Mouse (Mus musculus) left cerebral cortex, postnatal 4 days (tissue): ENCODE data around the gene Gse1. TPM values are rescaled to one million over a fixed set of nuclear protein-coding genes. Genes with fewer than 3 reads are reported as not detected.

Source experiments
- DNase-seq: peaks from one replicate; pipeline ENCODE4 v3.0.0-alpha.2; 2022
- intact Hi-C: fragments of 180-260 bp; cut with DNase I; formaldehyde crosslinking; loops from one replicate; pipeline ENCODE4 v1.15.1; 2025
- total RNA-seq, 2 experiments: library from RNA; stranded (reverse); gene quantifications; 2 replicates each; pipeline ENCODE4 v1.2.3; 2021

The Gse1 gene
- total RNA-seq, 2 experiments from 2014 or later: 57.4 to 59.3 TPM

GRCm38 (mm10) chr8:120208113-120208512 is 20.1 kb upstream of the Gse1 start:
- intact Hi-C loops: no loop called here

GRCm38 (mm10) chr8:120211345-120211744 is 16.9 kb upstream of the Gse1 start:
- DNase-seq: no peak
- intact Hi-C loops: no loop called here

More at GRCm38 (mm10) chr8:120208113-120208512, 20.1 kb upstream of the Gse1 start:
- no peak for DNase-seq

- DNase-seq: no peak
- intact Hi-C loops: no loop called here
Observed at GRCm38 (mm10) chr8:120212596-120212995, 15.7 kb upstream of the Gse1 start.

- no peak for DNase-seq
- intact Hi-C loops: no loop called here
Observed at GRCm38 (mm10) chr8:120213229-120213628, 15.0 kb upstream of the Gse1 start.

GRCm38 (mm10) chr8:120213939-120214338 is 14.3 kb upstream of the Gse1 start:
- intact Hi-C loops: no loop called here

GRCm38 (mm10) chr8:120215416-120216141 is 12.7 kb upstream of the Gse1 start:
- intact Hi-C loops: no loop called here
- DNase-seq: peak; percentile 76

More at GRCm38 (mm10) chr8:120213939-120214338, 14.3 kb upstream of the Gse1 start:
- DNase-seq: peak; percentile 92

- intact Hi-C loops: no loop called here
- no peak for DNase-seq
Observed at GRCm38 (mm10) chr8:120216855-120217830, 11.1 kb upstream of the Gse1 start.

GRCm38 (mm10) chr8:120222548-120222947 is 5.7 kb upstream of the Gse1 start:
- intact Hi-C loops: no loop called here
- DNase-seq: no peak

GRCm38 (mm10) chr8:120224521-120225420 is 3.5 kb upstream of the Gse1 start:
- no peak for DNase-seq
- intact Hi-C loops: no loop called here

- DNase-seq: no peak
- intact Hi-C loops: no loop called here
Observed at GRCm38 (mm10) chr8:120225421-120226151, 2.7 kb upstream of the Gse1 start.

- intact Hi-C loops: no loop called here
- DNase-seq: no peak
Observed at GRCm38 (mm10) chr8:120226700-120227577, 1.3 kb upstream of the Gse1 start.

GRCm38 (mm10) chr8:120227578-120227876 is 729 bp upstream of the Gse1 start:
- no peak for DNase-seq
- intact Hi-C loops: no loop called here

GRCm38 (mm10) chr8:120228781-120229573 is 721 bp downstream of the Gse1 start:
- DNase-seq: peak; percentile 41
- intact Hi-C loops: no loop called here

- peak; percentile 29 for DNase-seq
- intact Hi-C loops: no loop called here
Observed at GRCm38 (mm10) chr8:120229574-120229916, 1.3 kb downstream of the Gse1 start.

- intact Hi-C loops: no loop called here
- no peak for DNase-seq
Observed at GRCm38 (mm10) chr8:120230081-120230480, 1.8 kb downstream of the Gse1 start.

GRCm38 (mm10) chr8:120230715-120231614 is 2.7 kb downstream of the Gse1 start:
- intact Hi-C loops: no loop called here

GRCm38 (mm10) chr8:120231870-120232269 is 3.6 kb downstream of the Gse1 start:
- intact Hi-C loops: no loop called here
- peak; percentile 76 for DNase-seq

More at GRCm38 (mm10) chr8:120230715-120231614, 2.7 kb downstream of the Gse1 start:
- no peak for DNase-seq
